Mouse (Mus musculus): ENCODE measurements around the gene Mob3c.
A peak's percentile ranks its signal among the peaks of the same experiment; 100 is the strongest.

Gene Mob3c

DNA sequence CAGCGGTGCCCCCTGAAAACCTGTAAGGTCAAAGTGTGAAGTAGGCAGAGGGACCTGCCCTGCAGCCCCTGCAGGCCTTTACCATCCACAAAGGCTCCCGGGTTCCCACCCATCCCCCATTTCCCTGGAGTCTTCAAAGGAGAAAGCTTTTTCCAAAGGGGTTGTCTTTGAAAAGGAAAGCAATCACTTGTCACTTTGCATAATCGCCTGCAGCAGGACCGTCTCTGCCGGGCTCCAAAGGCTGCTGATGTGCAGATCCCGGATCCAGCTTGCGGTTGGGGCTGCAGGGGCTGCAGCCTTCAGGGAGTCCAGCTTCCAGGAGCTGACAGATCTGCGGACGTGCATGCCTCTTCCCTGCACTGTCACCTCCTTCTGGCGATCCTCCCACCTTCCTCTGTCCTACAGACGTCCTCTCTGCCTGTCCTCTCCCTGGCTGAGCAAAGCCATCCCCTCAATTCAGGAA, 50.4 kb downstream of the Mob3c start:
- DNase-seq (ENCODE audit: low read depth, low spot score): peak; percentile 86

DNA sequence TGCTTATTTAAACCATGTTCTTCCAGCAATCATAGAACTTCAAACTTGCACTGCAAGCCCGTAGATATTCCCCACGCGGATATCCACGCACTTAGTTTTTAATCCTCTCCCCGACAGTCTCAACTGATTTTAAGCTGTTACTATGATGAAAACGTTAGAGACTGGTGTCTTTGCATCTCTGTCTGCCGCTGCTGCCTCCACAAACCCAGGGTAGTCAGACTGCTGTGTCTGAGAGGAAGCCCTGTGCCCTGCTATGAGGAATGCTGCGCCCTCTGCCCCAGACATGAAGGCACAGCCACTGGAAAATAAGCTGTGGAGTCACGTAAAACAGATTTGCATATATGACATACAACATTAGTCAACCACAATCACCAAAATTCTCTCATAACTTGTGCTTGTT, 50.9 kb downstream of the Mob3c start:
- DNase-seq (ENCODE audit: low read depth, low spot score): no peak

DNA sequence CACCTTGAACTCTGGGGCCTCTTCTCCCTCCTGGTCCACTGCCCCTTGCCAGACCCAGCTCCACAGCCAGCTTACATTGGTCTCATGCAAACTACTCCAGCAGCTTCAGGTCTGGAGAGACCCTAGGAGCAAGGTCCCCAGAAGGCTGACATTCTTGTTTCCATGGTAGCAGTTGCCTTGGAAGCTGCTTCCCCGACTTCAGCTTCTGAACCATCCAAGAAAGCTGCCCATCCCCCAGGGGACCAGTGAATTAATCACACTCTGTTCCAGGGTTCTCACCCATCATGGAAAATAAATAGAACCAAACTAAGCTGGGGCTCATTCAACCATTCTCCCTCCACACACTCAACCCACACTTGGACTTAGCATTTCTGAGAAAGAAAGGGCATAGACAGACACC, 53.3 kb downstream of the Mob3c start:
- no peak for DNase-seq (ENCODE audit: low read depth, low spot score)

DNA sequence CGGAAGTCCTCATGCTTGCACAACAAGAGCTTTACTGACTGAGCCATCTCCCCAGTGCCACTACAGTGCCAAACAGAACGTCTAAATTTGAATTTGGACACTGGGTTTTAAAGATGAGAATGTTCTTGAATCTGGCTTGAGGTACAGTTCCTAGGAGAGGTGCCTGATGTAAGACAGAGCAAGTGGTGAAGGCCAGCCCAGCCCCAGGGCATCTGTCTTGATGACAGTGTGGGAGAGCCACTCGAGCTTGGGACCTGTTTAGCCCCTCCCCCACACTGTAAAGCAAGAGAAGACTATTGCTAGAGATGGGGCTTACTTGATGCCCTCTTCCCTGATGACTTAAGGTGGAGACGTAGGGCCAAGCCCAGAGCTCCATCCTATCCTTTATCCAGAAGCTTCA, 54.3 kb downstream of the Mob3c start:
- no peak for DNase-seq (ENCODE audit: low read depth, low spot score)

DNA sequence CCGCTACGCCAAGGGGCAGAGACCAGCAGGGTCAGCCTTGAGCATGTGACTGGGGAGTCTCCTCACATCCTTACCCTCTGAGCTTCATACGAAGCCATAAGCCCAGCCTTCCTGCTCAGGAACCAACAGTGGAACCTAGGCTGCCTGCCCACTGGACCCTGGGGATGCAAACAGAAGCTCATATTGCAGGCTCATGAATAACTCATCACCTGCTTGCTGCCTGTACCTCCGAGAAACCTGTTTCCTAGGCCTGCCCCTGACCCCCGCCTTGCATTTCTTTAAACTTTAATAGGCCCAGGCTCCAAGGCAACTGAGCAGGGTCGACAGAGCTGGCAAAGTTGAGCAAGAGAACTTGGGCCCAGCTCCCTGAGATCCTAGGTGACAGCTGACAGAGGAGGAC, 56.1 kb downstream of the Mob3c start, which contains the start of gene Kncn:
Gene Kncn, plus strand, starts transcription at position 379 of the 400 bp plus-strand sequence.
- DNase-seq (ENCODE audit: low read depth, low spot score): no peak
